Mouse (Mus musculus) lung, postnatal 0 days (tissue): ENCODE measurements at regions not wholly inside any gene's neighbourhood (a gene's known extent, or its start where the extent isn't known, plus 50 kb on each side); places are given as distances from the start of the nearest gene placed in this dataset.

Experiments used
- CTCF ChIP-seq: IDR thresholded peaks from 2 replicates; pipeline ENCODE4 v1.5.1; 2016; ENCODE audit warnings: antibody characterized with exemption, mild to moderate bottlenecking
- EP300 ChIP-seq: IDR thresholded peaks from 2 replicates; pipeline ENCODE4 v1.6.1; 2016; ENCODE audit warnings: antibody characterized with exemption, mild to moderate bottlenecking, control low read depth

DNA sequence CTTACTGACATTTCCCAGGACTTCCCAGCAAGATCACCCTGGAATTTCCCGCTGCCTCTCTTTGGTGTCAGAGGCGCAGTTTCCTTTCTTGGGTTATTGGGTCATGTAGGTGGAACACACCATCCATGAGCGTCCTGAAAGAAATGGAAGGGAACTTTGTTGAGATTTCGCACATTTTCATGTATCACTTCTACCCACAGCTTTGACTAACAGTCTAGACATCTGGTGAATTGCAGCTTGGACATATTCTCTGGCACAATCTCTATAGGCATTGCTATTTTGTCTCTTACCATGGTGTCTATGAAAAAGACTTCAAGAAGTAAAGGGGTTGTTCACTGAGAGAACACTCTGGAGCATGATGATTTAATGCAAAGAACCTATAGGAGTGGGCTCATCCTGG, 86.7 kb upstream of the Zfp827 start:
- TF ChIP-seq CTCF = no peak
- TF ChIP-seq EP300 = no peak
